Mouse (Mus musculus): ENCODE measurements at regions not wholly inside any gene's neighbourhood (a gene's known extent, or its start where the extent isn't known, plus 50 kb on each side); places are given as distances from the start of the nearest gene placed in this dataset.
"Not testable (repeated sequence)": the region's sequence is repeated elsewhere in the genome, so short reads cannot be mapped to it uniquely, and the experiment has no call there.

DNA sequence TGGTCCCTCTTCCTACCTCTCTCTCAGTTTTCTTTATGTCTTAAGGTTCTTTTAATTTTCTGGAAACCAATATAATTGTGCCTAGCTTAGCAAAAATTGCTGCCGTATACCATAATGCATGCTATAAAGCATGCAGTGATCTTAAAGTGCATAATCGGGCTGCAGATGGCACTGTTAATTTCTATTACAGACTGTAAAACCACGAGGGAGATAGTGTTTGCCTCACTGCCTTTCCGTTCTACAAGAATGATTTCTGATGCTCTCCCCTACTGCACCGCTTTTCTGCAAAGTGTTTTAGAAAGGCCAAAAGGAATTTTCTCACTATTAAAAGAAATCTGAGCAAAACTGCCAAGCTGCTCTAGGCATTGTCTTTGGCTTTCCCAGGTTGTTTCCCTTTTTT, 357.6 kb downstream of the Tusc1 start:
- DNase-seq, result peak in 1 of 2 experiments; percentile 1

DNA sequence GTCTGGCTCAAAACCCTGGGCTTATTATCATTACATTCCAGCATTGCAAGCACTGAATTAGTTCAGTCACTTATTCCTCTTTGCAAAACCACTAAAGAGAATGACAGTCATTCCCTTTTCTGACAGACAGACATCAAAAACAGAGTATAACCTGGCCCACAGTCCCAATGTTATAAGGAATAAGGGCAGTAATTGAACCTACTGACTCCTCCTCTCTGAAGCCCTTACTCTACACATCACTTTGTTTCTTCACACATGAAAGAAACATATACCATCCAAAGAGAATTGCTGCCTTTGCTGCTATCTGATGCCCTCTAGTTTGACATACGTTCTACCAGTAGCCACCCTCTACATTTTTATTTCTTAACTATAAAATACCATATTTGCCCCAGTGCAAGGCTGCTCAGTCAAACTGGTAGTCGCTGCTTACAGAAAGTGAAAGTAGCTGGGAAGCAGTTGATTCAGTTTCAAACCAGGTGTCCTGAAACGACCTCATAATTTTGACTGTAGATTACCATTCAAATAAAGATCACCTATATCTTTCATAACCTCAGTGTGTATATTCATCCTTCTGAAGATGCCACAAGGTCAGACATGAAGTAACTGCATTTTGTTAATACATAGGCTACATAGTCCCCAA, 393.1 kb downstream of the Tusc1 start:
- no peak for DNase-seq

DNA sequence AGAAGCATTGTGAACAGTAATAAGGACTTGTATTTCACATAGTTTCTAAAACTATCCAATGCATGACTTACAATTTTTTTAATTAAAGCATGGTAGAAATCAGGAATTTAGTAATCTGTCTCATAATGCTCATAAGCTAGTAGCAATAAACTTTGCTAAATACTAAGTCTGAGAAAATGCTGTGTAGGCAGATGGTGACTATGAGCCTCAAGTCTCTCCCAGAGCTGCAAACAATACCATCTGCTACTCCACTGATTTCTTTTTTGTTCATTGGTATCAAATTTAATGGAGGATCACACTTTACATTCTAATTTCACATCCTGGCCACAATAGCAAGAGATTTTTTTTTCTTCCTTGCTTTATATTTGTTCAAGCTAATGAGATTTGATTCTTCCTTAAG, 404.0 kb downstream of the Tusc1 start:
- no peak for DNase-seq

- DNase-seq, result no peak
These were observed 413.8 kb downstream of the Tusc1 start for GRCm38 (mm10) chr4:92921386-92922040.

DNA sequence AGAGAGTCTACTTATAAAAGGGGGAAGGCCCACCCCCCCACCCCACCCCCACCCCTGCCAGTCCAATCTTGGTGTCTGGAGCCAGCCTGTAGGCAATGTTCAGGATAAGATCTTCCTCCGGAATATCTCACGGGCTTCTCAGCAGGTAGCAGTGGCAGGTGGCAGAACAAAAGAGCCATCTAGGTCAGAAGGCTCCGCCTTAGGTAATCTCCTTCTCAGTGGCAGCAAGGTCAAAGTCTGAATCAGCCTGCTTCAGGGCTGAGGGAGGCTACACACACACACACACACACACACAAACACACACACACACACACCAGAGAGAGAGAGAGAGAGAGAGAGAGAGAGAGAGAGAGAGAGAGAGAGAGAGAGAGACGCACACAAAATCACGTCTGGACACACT, 431.8 kb downstream of the Tusc1 start:
- DNase-seq, result not testable (repeated sequence)

All from cerebellum, postnatal 14 days (tissue).